Mouse (Mus musculus) liver, embryonic 14.5 days (tissue): ENCODE data around the gene Dbx1.

Experiments
- CTCF ChIP-seq: IDR thresholded peaks from 2 replicates; pipeline ENCODE4 v1.5.1; 2016; ENCODE audit warnings: antibody characterized with exemption, low read depth, control low read depth
- EP300 ChIP-seq: IDR thresholded peaks from 2 replicates; pipeline ENCODE4 v1.6.1; 2016; ENCODE audit warnings: antibody characterized with exemption, low read depth

- TF ChIP-seq CTCF, result no peak
- TF ChIP-seq EP300, result no peak
Observed at GRCm38 (mm10) chr7:49663575-49663974, 26.9 kb upstream of the Dbx1 start.
